Mouse (Mus musculus) Muller cell, postnatal 12 days (primary cell): Measurements from ENCODE around the gene Siah3.
"Not testable (repeated sequence)": the region's sequence is repeated elsewhere in the genome, so short reads cannot be mapped to it uniquely, and the experiment has no call there.

Experiments used
- DNase-seq: peaks from one replicate; pipeline ENCODE4 v3.0.0-alpha.2; 2015; ENCODE audit errors: inconsistent ontology term

Gene Siah3

GRCm38 (mm10) chr14:75455743-75456421 is at the start of gene Siah3:
Gene Siah3, plus strand, starts transcription at chr14:75455982.
- DNase-seq: peak; percentile 6

DNA sequence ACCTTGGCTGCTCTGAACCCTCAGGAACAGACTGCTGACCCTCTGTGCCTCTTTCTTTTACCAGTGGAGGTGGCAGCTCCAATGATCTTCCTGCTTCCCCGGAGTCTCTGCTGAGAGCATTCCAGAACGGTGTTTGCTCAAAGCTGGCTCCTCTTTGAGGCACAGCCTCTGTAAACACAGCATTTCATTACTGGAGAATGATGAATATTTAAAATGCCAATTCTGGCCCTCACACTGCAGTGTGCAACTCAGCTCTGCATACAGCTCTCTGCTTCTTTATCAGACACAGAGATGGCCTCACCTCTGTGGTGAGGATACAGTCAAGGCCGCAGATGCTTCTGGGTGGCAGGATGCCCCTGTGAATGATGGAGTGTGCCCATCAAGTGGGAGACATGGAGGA is 46.0 kb upstream of the Siah3 start:
- DNase-seq: no peak

GRCm38 (mm10) chr14:75410392-75410791 is 45.4 kb upstream of the Siah3 start:
- DNase-seq: no peak

DNA sequence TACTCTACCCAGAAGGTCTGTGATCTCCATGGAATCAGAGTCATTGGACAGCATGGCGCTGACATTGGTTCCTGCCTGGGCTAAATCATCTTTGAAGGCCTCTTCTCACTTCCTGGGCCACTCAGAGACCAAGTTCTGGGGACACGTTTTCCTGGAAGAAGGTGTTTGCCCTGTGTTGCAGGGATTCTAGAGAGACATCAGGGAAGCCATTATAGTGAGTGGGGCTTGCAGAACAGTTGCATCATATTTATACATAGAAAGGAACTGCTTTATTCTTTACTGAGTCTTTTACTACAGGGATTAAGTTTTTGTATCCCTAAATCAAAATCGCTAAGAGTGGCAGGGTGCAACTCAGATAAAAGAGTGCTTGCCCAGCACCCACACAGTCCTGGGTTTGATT is 37.1 kb upstream of the Siah3 start:
- DNase-seq: no peak

GRCm38 (mm10) chr14:75419876-75420275 is 35.9 kb upstream of the Siah3 start:
- no peak for DNase-seq

DNA sequence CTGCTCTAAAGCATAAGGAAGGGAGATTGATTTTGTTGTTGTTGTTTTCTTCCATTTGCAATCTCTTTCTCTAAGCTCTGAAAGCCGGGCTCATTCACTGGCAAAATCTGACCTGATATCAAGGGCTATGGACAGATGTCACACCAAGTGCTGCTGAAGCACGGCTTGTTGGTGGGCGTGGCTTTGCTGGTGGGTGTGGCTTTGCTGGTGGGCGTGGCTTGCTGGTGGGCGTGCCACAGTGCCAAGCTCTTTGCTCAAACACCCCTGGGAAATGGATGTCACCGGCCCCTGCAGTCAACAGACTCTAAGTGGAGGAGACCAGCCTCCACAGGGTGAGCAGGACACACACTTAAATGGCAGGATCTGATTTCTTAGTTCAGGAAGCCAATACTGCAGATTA is 35.0 kb upstream of the Siah3 start:
- DNase-seq: no peak

GRCm38 (mm10) chr14:75431173-75431786 is 24.5 kb upstream of the Siah3 start:
- DNase-seq: no peak

- DNase-seq: no peak
Observed at GRCm38 (mm10) chr14:75432850-75433249, 22.9 kb upstream of the Siah3 start.

- no peak for DNase-seq
Observed at GRCm38 (mm10) chr14:75434576-75434975, 21.2 kb upstream of the Siah3 start.

DNA sequence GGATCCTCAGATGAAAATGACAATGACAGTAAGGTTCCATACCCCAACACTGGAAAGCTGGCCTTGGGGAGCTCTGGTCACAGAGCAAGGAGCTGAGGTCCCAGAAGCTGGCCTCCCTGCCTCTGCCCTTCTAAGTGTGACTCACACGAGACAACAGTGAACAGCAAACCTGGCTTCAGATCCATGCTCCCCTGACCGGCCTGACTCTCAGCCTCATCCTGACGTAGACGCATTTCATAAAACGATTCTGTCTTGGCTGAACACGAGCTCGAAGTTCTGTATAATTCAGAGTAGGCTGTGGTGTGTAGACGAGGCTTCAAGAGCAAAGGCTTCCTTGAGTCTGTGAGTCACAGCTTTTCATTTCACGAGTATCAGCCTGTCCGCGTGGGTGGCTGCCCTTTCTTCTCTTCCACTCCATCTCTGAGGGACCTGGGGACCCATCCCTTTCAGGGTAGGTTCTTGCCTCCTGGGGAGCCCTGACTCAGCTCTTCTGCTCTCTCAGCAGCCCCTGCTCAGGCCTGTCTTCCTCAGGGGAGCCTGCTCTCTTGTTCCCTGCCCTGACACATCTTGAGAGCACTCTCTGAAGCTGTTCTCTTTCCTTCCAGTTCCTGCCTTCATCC is 11.2 kb upstream of the Siah3 start:
- no peak for DNase-seq

- DNase-seq: peak; percentile 31
Observed at GRCm38 (mm10) chr14:75445281-75445947, 10.4 kb upstream of the Siah3 start.

DNA sequence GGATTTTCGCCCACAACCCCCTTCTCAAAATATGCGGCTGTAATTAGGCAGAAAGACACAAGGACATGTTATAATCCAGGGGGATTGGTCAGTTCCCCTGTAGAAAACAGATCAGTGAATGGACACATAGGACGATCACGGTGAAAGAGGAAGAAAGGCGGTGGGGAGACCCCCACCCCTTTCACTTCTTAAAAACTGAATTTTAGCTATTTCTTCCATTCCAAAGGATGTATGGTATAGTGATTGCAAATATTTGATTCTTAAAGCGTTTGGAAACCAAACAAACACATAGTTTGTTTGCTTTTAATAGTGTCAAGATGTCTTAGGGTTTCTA is 9.9 kb upstream of the Siah3 start:
- no peak for DNase-seq

DNA sequence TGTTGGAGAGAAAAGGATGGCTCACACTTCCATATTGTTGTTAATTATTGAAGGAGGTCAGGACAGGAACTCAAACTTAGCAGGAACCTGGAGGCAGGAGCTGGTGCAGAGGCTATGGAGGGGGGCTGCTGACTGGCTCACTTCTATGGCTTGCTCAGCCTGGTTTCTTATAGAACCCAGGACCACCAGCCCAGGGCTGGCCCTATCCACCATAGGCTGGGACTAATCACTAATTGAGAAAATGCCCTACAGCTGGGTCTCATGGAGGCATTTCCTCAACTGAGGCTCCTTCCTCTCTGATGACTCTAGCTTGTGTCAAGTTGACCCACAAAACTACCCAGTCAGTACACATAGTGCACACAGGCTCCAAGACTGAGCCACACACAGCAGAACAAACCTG is 9.5 kb upstream of the Siah3 start:
- DNase-seq: not testable (repeated sequence)

DNA sequence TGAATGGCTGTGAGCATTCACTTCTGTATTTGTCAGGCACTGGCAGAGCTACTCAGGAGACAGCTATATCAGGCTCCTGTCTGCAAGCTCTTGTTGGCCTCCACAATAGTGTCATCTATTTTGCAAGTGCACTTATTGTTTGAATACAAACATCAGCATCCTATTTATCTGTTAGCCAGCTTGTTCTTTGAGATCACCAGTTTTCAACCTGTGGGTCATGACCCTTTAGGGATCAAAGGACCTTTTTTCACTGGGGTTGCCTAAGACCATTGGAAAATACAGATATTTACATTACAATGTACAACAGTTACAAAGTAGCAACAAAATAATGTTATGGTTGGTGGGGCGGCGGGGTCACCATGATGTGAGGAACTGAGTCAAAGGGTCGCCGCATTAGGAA is 1.9 kb upstream of the Siah3 start:
- DNase-seq: no peak

DNA sequence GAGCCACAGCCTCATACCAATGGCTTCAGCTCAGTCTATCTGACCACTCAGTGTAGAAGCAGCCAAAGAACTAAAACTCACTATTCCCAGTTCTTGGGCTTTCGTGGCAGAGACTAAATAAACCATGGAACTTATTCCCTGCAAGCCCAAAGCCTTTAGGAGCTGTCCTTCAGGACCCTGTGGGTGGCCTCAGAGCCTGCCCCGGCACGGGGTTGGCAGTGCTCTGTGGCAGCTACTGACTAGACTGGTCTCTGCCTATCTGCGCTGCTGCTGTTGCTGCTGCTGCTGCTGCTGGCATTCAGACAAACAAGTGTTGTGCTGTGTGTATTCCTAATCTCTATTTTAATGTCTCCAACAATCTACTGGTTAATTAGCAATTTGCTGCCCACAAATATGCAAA is 1.1 kb upstream of the Siah3 start:
- DNase-seq: peak; percentile 64

GRCm38 (mm10) chr14:75455361-75455742 is 430 bp upstream of the Siah3 start:
- no peak for DNase-seq

- peak; percentile 42 for DNase-seq
Observed at GRCm38 (mm10) chr14:75456489-75457220, 873 bp downstream of the Siah3 start.

DNA sequence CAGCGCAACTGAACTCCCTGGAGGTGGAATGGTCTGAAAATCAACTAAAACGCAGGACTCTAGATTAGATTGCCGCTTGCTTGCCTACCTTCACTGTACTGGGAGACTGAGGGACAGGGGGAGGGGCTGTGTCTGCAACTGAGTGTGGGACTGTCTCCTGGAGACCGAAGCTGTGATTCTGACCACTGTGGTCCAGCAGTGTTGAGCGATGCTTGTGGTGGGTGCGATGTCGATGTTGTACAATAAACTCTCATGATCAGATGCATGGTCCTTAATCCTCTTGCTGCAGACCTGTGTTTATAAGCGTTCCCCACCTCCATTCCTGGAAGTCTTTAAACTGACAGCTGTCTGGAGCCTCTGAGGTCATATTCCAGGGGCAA is 1.4 kb downstream of the Siah3 start:
- DNase-seq: no peak

- no peak for DNase-seq
Observed at GRCm38 (mm10) chr14:75459431-75459830, 3.6 kb downstream of the Siah3 start.

GRCm38 (mm10) chr14:75459991-75460390 is 4.2 kb downstream of the Siah3 start:
- DNase-seq: no peak

GRCm38 (mm10) chr14:75460436-75460835 is 4.7 kb downstream of the Siah3 start:
- no peak for DNase-seq

- no peak for DNase-seq
Observed at GRCm38 (mm10) chr14:75461770-75462169, 6.0 kb downstream of the Siah3 start.
